Mouse (Mus musculus) neutrophil, adult 59 days (primary cell): ENCODE data around the gene Socs2. TPM values are rescaled to one million over a fixed set of nuclear protein-coding genes. Genes with fewer than 3 reads are reported as not detected.

ENCODE experiments used
- total RNA-seq, 2 experiments: library from RNA; stranded (reverse); gene quantifications; 1 replicate in 1 of 2; 2 replicates in 1 of 2; pipeline ENCODE4 v1.2.4; 2023

The Socs2 gene
- 1 to 10 TPM in 1 of 2 experiments, under 1 TPM in 1; 0.97 to 1.2 TPM for total RNA-seq

DNA sequence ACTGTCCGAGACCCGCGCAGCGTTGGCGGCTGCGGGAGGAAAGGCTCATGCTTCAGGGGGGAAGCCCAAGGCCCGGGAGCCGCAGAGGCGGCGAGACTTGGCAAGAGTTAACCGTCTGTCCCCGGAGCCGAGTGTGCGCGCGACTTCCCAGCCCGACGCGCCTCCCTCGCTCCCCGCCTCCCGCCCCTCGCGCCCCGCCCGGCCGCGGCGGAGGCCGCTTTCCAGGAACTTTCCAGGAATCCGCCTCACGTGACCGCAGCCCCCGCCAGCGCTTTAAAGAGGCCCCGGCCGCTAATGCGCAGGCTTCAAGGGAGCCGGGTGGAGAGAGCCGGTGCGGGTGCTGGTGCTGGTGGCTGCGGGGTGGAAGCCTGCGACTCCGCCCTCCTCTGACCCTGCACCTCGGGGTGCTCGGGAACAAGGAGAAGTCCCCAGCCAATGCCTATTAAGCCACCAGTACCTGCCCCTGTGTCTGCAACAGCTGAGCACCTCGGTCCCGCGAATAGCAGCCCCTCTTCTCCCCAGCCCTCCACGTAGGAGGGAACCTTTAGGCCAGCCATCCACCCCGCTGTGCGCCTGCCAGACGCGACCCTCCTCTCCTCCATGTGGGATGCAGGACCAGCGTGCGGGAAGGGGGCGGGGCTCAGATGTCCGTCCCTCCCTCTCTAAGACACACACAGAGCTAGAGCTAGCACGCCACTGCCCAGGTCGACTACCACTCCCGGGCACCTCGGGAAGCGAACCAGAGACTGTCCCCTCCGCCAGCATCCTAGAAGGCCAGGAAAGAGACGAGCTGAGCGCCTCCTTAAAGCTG lies at the start of gene Socs2:
Gene Socs2 (minus strand): TSS at position 496 of the 811 bp plus-strand sequence.

Other genes starting within 250 kb of the Socs2 start
- 1 to 10 TPM; 8.1 to 9.2 TPM for gene Cradd, start 93.0 kb downstream of the Socs2 start, total RNA-seq
- gene Mrpl42, start 84.8 kb upstream of the Socs2 start, total RNA-seq = 10 to 100 TPM; 23.1 to 35.9 TPM
- 10 to 100 TPM; 74.8 to 78.7 TPM for gene Ube2n, start 98.0 kb upstream of the Socs2 start, total RNA-seq
- gene Nudt4, start 147.0 kb upstream of the Socs2 start, total RNA-seq = 100 to 1,000 TPM; 215 to 240 TPM